Mouse (Mus musculus) adrenal gland, adult 18-20 months (tissue): ENCODE data around the gene Bud31. TPM values are rescaled to one million over a fixed set of nuclear protein-coding genes. Genes with fewer than 3 reads are reported as not detected.
"Not testable (repeated sequence)": the region's sequence is repeated elsewhere in the genome, so short reads cannot be mapped to it uniquely, and the experiment has no call there.

Source experiments
- DNase-seq, 2 experiments: peaks; one replicate each; pipeline ENCODE4 v3.0.0; 2021 to 2022; ENCODE audit warnings: low spot score in 2 of 2
- total RNA-seq, 2 experiments: library from RNA; stranded (reverse); gene quantifications; 1 replicate in 1 of 2; 2 replicates in 1 of 2; pipeline ENCODE4 v1.2.3; 2021

Bud31 gene
- total RNA-seq, 2 experiments from 2014 or later: 103 to 110 TPM

DNA sequence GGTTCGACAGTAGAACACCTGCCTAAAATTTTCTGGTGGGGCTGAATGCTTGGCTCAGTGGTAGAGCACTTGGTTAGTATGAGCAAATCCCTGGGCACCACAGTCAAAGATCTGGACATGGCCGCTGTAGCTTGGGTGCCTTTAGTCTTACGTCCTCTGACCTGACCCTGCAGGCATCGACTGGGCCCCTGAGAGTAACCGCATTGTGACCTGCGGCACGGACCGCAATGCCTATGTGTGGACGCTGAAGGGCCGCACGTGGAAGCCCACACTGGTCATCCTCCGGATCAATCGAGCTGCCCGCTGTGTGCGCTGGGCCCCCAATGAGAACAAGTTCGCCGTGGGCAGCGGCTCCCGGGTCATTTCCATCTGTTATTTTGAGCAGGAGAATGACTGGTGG is 16.8 kb upstream of the Bud31 start:
- no peak for DNase-seq

- no peak for DNase-seq
Observed at GRCm38 (mm10) chr5:145126580-145126979, 13.6 kb upstream of the Bud31 start.

GRCm38 (mm10) chr5:145129124-145129523 is 11.0 kb upstream of the Bud31 start:
- no peak for DNase-seq

- not testable (repeated sequence) for DNase-seq
Observed at GRCm38 (mm10) chr5:145129773-145130172, 10.4 kb upstream of the Bud31 start.

DNA sequence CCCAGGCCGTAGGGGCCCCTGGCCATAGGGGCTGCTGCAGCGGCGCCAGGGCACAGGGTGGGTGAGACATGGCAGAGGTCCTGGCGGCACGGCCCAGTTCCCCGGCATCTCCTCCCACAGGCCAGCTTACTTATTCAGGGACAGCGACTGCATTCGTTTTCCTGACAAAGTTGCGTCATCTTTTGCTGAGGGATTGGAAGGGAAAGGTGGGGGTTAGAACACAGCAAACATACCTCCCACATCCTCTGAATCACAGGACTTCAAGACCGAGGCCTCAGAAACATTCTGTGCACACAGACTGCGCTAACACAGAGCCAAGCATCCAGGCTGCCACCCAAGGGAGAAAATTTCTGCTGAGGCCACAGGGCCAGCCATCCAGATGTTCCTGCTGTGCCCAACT is 10.0 kb upstream of the Bud31 start:
- no peak for DNase-seq

GRCm38 (mm10) chr5:145130995-145131394 is 9.2 kb upstream of the Bud31 start:
- no peak for DNase-seq

DNA sequence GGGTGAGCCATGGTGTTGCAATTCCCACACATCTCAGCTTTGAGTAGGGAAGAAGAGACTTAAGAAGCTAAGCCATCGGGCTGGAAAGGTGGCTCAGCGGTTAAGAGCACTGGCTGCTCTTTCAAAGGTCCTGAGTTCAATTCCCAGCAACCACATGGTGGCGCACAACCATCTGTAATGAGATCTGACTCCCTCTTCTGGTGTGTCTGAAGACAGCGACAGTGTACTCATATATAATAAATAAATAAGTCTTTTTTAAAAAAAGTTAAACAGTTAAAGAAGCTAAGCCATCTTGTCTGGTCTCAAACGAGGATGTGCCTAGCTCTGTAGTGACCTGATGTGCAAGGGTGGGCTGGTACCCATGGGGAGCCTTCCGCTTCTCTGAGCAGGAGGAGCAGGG is 6.9 kb upstream of the Bud31 start:
- DNase-seq: not testable (repeated sequence)

DNA sequence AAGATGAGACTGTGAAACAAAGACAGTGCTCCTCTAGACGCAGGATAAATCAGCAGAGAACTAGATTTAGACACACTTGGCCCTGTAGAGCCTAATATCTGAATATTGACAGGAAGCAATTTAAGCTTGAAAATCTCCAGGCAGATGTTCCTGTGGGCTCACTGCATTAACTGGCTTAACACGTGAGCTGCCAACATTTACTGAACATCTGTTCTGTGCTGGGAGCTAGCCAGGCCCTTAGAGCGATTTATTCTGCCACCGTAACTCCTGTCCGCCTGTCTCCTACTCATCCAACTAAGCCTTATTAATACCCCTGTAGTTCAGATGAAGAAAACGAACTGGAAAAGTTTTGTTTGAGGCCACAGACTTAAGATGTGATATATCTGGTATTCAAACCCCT is 1.3 kb upstream of the Bud31 start:
- DNase-seq: no peak

GRCm38 (mm10) chr5:145140611-145141010 is 449 bp downstream of the Bud31 start:
- no peak for DNase-seq

DNA sequence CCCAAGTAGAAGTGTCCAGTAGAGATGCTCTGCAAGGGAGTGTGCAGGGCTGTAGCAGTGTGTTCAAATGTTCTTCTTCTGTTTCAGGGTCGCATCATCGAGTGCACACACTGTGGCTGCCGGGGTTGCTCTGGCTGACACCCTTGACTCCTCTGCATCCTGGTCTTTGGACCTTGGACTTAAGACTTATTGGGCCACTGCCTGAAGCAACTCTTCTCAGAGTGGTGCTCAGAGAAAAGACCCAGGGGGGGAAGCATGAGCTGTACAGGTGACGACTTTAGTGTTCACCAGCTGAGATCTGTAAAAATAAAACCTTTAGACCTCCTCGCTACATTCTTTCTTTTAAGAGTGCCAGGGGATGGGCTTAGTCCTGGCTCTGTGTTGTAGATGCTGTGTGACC is 7.6 kb downstream of the Bud31 start:
- no peak for DNase-seq

DNA sequence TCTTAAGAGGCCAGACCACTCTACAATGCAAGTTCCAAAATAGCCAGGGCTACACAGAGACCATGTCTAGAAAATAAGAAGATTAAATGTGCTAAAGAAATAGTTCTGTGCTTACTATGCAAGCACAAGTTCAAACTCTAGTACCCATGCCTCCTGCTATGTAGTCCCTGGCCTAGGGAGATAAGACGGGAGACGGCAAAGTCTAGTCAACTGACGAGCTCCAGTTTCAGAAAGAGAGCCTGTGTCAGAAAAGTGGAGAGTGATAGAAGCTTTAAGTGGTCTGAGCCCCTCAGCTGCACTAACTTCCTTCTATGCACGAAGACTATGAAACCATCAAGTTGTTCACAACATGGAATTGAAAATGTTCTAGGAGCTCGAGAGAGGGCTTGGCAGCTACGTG is 9.1 kb downstream of the Bud31 start:
- no peak for DNase-seq

DNA sequence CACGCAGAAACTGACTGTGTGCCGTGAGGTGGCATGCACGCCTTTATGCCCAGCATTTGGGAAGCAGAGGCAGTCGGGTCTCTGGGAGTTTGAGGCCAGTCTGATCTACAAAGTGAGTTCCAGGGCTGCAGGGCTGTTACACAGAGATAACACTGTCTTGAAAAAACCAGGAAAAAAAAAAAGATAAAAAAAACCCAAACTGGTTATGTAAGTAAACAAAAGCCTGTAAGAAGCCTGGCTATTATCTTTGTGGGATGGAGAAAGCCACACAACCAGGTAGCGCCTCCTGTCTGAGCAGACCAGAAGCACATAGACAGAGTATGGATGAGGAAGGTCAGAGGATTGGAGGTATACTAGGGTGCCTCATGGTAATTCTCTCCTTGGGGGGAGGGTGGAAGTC is 12.5 kb downstream of the Bud31 start:
- DNase-seq: no peak

DNA sequence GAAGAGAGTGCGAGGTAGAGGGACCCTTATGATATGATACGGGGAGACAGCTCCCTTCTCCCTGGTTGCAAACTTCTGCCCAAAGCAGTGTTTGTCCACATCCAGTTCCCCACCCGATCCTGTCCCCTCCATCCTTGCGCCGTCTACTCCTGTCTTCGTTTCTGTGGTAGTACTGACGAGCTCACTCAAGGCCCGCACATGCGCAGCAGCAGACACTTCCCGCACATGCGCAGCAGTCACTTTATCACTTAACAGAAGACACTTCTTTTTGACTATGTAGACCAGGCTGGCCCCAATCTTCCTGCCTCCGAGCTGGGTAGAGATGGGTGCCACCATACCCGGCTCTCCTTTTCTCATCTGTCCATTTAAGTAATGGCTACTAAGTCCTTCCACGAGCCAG is 21.2 kb downstream of the Bud31 start:
- no peak for DNase-seq

GRCm38 (mm10) chr5:145164710-145165109 is 24.5 kb downstream of the Bud31 start:
- DNase-seq: no peak

DNA sequence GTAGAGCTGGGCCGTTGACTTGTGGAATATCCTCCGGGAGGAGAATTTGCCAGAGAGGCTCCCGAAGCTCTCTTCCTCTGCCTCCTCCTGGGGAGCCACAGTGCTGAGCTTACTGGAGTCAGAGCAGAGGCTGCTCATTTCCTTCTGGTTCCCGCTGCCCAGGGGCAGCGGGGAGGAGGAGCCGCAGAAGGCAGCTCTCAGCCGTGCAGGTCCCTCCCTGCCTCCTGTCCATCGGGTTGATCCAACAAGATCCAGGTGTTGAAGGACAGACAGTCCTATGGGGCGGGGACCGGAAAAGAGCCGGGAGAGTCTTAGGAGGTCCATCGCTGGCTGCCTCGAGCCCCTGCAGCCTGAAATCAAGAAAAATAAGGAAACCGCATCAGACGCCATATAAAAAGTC is 25.0 kb downstream of the Bud31 start:
- no peak for DNase-seq

GRCm38 (mm10) chr5:145166536-145167305 is 26.6 kb downstream of the Bud31 start, which contains the start of the genes Ptcd1 and Cpsf4:
TSS of gene Ptcd1 (minus strand) at chr5:145167108.
TSS of gene Cpsf4 (plus strand) at chr5:145167213.
- peak; percentile 97 for DNase-seq

DNA sequence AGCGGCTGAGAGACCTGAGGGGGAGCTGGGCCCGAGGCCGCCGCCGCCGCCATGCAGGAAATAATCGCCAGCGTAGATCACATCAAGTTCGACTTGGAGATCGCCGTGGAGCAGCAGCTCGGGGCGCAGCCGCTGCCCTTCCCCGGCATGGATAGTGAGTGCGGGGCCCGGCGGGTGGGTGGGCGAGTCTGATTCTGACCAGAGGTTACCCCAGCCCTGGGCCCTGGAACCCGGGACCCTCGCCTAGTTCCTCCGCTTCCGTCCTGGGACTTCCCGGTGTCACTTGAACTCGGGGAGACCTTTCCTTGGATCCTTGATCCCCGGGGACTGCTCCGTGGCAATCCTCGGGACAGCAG is 27.1 kb downstream of the Bud31 start:
- no peak for DNase-seq

DNA sequence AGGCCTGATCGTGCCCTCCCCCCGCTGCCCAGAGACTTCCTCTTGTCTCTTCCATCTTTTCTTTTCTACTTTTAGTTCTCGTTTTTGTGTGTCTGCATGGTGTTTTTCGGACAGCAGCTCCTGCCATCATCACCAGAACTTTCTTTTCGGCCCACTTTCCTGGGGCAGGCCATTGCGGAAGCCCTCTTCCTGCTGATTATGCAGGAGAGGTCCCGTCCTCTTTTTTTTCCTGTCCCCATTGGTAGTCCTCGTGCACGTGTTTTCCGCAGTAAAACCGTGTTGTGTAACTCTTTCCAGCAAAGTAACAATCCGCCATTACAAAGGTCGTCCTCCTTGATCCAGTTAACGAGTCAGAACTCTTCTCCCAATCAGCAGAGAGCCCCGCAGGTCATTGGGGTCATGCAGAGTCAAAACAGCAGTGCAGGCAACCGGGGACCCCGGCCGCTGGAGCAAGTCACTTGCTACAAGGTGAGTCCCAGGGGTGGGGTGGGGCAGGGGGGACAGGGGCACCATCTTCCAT is 38.4 kb downstream of the Bud31 start:
- DNase-seq: no peak

DNA sequence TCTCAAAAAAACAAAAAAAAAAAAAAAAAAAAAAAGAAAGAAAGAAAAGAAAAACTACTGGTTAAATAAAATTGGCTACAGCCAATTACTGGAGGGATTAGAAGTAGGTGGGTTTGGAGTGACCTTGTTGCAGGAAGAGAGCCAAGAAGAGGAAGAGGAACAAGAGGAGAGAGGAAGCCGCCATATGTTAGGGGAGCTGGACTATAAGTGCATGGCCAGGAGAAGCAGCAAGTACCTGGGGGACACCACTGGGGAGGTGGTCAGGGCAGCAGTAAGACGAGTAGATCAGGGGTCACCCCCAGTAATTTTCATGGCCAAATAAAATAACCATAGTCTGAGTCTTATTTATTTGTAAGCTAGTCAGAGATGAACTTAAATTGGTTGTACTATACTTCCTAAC is 45.1 kb downstream of the Bud31 start:
- no peak for DNase-seq

DNA sequence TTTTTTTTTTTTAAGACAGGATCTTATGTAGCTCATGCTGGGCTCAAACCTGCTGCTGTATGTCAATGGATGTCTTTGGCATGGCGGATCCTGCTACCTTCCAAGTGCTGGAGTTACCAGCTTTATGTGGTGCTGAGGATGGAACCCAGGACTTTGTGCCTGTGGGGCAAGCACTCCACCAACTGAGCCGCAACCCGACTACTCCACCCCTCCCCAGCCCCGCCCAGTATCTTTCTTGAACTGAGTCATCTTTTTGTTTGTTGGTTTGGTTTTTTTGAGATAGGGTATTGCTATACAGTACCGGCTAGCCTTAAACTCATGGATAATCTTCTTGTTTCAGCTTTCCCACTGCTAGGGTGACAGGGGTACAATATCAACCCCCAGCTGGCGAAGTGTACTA is 49.3 kb downstream of the Bud31 start:
- no peak for DNase-seq

DNA sequence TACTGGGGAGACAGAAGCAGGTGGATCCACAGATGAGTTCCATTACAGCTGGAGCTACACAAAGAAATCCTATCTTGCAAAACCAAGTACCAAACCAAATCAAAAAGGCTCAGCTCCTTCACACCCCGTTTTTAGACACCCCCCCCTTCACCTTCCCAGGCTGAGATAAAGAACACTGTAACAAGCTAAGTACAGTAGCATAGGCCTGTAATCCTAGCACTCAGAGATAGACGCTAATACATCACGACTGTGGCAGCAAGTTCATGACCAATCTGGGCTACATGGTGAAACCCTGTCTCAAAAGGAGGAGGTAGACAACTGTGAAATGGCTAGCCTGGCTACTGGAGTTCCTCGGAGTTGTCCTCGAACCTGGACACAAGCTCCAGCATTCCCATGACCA is 50.2 kb downstream of the Bud31 start:
- no peak for DNase-seq

DNA sequence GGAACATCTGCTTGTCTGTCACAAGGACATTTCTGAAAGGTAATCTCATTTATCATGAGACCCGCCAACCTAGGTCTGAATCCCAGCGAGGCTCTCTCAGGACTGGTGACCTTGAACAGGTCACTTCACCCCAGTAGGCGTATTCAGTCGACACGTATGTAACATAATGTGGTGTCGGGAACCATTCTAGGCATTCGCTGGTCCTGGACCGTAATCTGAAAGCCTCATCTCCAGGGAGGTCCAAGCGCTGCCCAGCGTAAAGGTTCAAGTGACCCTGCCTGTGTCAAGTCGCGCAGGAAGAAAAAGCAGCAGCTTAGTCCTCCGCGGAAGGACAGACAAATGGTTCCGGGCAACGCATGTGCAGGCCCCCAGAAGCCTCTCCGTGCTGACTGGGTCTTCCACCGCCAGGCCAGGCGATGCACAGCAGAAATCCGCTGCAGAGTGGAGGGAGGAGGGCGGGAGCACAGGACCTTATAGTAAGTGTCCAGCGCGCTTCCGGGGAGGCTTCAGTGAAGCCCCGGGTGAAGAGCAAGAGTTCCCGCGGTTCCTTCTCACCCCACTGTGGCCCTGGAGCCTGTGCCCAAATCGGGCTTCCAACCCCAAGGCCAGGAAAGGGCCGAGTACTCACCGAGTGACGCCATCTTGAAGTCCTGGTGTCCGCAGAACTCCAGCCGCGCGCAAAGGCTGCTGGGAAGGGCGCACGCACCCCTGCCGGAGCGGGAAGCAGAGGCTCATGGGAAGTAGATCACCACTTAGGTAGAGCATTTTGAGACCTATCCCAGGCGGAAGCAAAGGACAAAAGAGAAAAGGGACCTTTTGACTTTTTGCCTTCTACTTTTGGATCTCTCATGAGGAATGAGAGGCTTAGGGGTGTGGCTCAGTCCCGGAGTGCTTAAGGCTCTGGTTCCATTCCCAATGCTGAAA is 51.0 kb downstream of the Bud31 start:
- peak; percentile 84 for DNase-seq
